Mouse (Mus musculus) erythroblast, embryonic 14.5 days (primary cell): ENCODE results near the gene Mfrp.

Experiments
- GATA1 ChIP-seq: IDR thresholded peaks from 2 replicates; pipeline ENCODE4 v1.6.1; 2012; ENCODE audit warnings: low read length, inconsistent platforms, mixed read lengths
- TAL1 ChIP-seq: IDR thresholded peaks from 3 replicates; pipeline ENCODE4 v1.6.1; 2012; ENCODE audit warnings: low read length, inconsistent platforms, mixed read lengths

- TF ChIP-seq GATA1 (no peak), TAL1 (no peak)
Observed at GRCm38 (mm10) chr9:44108269-44109055, 6.9 kb downstream of the Mfrp start.
